Mouse (Mus musculus) neural tube, embryonic 14.5 days (tissue): ENCODE data around the gene Usp32. TPM values are rescaled to one million over a fixed set of nuclear protein-coding genes. Genes with fewer than 3 reads are reported as not detected.

Experiments used
- ATAC-seq: fragments of 200-750 bp; cut with Nextera tagmentation; 2 replicates; pipeline ENCODE4 v1.8.0; 2017; ENCODE audit warnings: low read depth, mild to moderate bottlenecking, moderate TSS enrichment, moderate library complexity
- H3K27ac ChIP-seq: fragments of 300-500 bp; sonication (generic); 2 replicates; pipeline ENCODE4 v1.5.1; 2014; ENCODE audit warnings: low read depth, mild to moderate bottlenecking, control low read depth, low read length, moderate library complexity, mixed read lengths
- H3K27me3 ChIP-seq: fragments of 300-500 bp; sonication (generic); 2 replicates; pipeline ENCODE4 v1.6.1; 2014; ENCODE audit warnings: low read length; ENCODE audit not compliant: control insufficient read depth, insufficient read depth
- H3K36me3 ChIP-seq: fragments of 300-500 bp; sonication (generic); 2 replicates; pipeline ENCODE4 v1.6.1; 2014; ENCODE audit warnings: low read length, mixed read lengths; ENCODE audit not compliant: control insufficient read depth, insufficient read depth
- H3K4me1 ChIP-seq: fragments of 300-500 bp; sonication (generic); 2 replicates; pipeline ENCODE4 v1.6.1; 2014; ENCODE audit warnings: low read length; ENCODE audit not compliant: control insufficient read depth, insufficient read depth
- H3K4me2 ChIP-seq: fragments of 300-500 bp; sonication (generic); 2 replicates; pipeline ENCODE4 v1.6.1; 2014; ENCODE audit warnings: mild to moderate bottlenecking, low read depth, low read length, control low read depth
- H3K4me3 ChIP-seq: fragments of 300-500 bp; sonication (generic); 2 replicates; pipeline ENCODE4 v1.5.1; 2014; ENCODE audit warnings: low read depth, low read length, control low read depth, mixed read lengths
- H3K9ac ChIP-seq: fragments of 300-500 bp; sonication (generic); replicated peaks from 2 replicates; pipeline ENCODE4 v1.6.1; 2014; ENCODE audit warnings: low read depth, mild to moderate bottlenecking, control low read depth, low read length, mixed read lengths
- H3K9me3 ChIP-seq: fragments of 300-500 bp; sonication (generic); 2 replicates; pipeline ENCODE4 v1.6.1; 2016; ENCODE audit warnings: low read length; ENCODE audit not compliant: control insufficient read depth
- WGBS: fragments of 180-500 bp; shearing (Covaris S2); extraction: QIAGEN DNeasy Blood & Tissue Kit; methylation state at CpG from one replicate; pipeline ENCODE4 v1.1.7; 2014; 5-methylcytosine and 5-hydroxymethylcytosine counted together
- polyA plus RNA-seq: library from polyadenylated mRNA; unstranded; fragments of >200 nt; fragmentation: Nextera tagmentation; extraction: Ambion mirVana; gene quantifications from 2 replicates; pipeline ENCODE4 v1.2.1, GENCODE M21; 2014

Usp32 gene
- polyA plus RNA-seq, 1 experiment from 2014 or later: 21.1 TPM

GRCm38 (mm10) chr11:84978113-84978512 lies 161.8 kb downstream of the Usp32 start:
- WGBS: 52% methylated on average over 2 of the region's 2 CpGs
- Histone ChIP-seq H3K27ac (no peak overlapping the region), H3K4me2 (no peak overlapping the region), H3K4me3 (no peak overlapping the region), H3K27me3 (no peaks in the 10 kb centered on the region), H3K9me3 (no peaks in the 10 kb centered on the region), H3K36me3 (no peaks in the 10 kb centered on the region), H3K4me1 (no peaks in the 10 kb centered on the region), H3K9ac (no peak overlapping the region)
- ATAC-seq: no peak

GRCm38 (mm10) chr11:84977385-84977952 lies 162.5 kb downstream of the Usp32 start:
- no peaks in the 10 kb centered on the region for H3K4me1 ChIP-seq
- no peak overlapping the region for H3K4me2 ChIP-seq
- no peak overlapping the region for H3K4me3 ChIP-seq
- no peak for ATAC-seq
- H3K36me3 ChIP-seq: no peaks in the 10 kb centered on the region
- no peaks in the 10 kb centered on the region for H3K9me3 ChIP-seq
- H3K9ac ChIP-seq: no peak overlapping the region
- WGBS: 81% methylated on average over 3 of the region's 3 CpGs
- no peak overlapping the region for H3K27ac ChIP-seq
- no peaks in the 10 kb centered on the region for H3K27me3 ChIP-seq

GRCm38 (mm10) chr11:84976706-84977105 lies 163.3 kb downstream of the Usp32 start:
- no peak for ATAC-seq

DNA sequence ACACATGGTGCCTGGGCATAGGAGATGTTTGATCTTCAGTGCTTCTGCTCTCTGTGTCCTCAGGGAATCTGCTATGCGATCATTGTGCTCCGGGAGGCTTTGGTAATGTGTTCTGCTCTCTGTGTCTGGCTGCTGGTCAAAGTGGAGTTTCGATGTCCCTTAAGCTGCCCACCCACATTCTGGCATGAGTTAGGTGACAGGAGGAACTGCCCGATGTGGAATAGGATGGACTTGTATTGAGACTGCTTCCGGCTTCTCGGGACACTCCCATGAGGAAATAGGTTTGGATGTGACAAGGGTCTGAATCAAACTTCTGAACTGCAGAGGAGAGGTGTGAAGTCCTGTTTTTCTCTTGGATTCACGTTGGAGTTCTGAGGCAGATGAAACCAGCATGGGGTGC lies 165.4 kb downstream of the Usp32 start:
- Histone ChIP-seq H3K36me3 (no peaks in the 10 kb centered on the region), H3K27ac (no peak overlapping the region), H3K4me2 (no peak overlapping the region), H3K4me1 (no peaks in the 10 kb centered on the region), H3K4me3 (no peak overlapping the region), H3K9me3 (no peaks in the 10 kb centered on the region), H3K9ac (no peak overlapping the region), H3K27me3 (no peaks in the 10 kb centered on the region)
- whole genome bisulfite sequencing: 77% methylated on average over 7 of the region's 7 CpGs
- no peak for ATAC-seq

More at GRCm38 (mm10) chr11:84976706-84977105, 163.3 kb downstream of the Usp32 start:
- H3K4me1 ChIP-seq: no peaks in the 10 kb centered on the region
- no peaks in the 10 kb centered on the region for H3K36me3 ChIP-seq
- no peaks in the 10 kb centered on the region for H3K27me3 ChIP-seq
- H3K9me3 ChIP-seq: no peaks in the 10 kb centered on the region
- 82% methylated on average over 3 of the region's 3 CpGs for WGBS
- no peak overlapping the region for H3K4me3 ChIP-seq
- H3K27ac ChIP-seq: no peak overlapping the region
- no peak overlapping the region for H3K9ac ChIP-seq
- no peak overlapping the region for H3K4me2 ChIP-seq

DNA sequence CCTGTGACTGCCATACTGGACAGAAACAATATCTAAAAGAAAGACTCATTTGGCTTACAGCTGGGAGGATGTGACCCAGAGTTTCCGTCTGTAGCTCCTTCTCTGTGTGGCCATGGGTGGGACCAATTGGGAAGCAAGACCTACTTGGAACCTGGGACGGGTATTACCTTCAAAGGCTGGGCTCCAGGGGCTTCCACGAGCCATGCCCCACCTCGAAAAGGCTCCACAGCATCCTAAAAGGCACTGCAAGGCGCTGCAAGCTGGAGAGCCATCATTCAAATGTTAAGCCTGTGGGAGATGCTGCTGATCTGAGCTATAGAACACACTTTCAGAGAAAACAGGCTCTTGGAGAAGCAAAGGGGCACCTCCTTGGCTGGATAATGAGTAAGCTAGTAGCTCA lies 166.3 kb downstream of the Usp32 start:
- no peaks in the 10 kb centered on the region for H3K27me3 ChIP-seq
- no peak overlapping the region for H3K27ac ChIP-seq
- no peaks in the 10 kb centered on the region for H3K36me3 ChIP-seq
- no peaks in the 10 kb centered on the region for H3K9me3 ChIP-seq
- 69% methylated on average over 5 of the region's 5 CpGs for WGBS
- no peak overlapping the region for H3K4me2 ChIP-seq
- no peaks in the 10 kb centered on the region for H3K4me1 ChIP-seq
- no peak overlapping the region for H3K4me3 ChIP-seq
- H3K9ac ChIP-seq: no peak overlapping the region
- ATAC-seq: no peak

GRCm38 (mm10) chr11:84972067-84972466 lies 167.9 kb downstream of the Usp32 start:
- peaks cover 5% of the 10 kb centered on the region; the same call in 1 of the 2 replicates for H3K4me1 ChIP-seq
- H3K27me3 ChIP-seq: no peaks in the 10 kb centered on the region
- no peaks in the 10 kb centered on the region for H3K9me3 ChIP-seq
- no peak overlapping the region for H3K9ac ChIP-seq
- no peak overlapping the region for H3K4me2 ChIP-seq
- no peak for ATAC-seq
- no peak overlapping the region for H3K27ac ChIP-seq
- H3K4me3 ChIP-seq: no peak overlapping the region
- no peaks in the 10 kb centered on the region for H3K36me3 ChIP-seq
- WGBS: 60% methylated on average over 3 of the region's 3 CpGs

DNA sequence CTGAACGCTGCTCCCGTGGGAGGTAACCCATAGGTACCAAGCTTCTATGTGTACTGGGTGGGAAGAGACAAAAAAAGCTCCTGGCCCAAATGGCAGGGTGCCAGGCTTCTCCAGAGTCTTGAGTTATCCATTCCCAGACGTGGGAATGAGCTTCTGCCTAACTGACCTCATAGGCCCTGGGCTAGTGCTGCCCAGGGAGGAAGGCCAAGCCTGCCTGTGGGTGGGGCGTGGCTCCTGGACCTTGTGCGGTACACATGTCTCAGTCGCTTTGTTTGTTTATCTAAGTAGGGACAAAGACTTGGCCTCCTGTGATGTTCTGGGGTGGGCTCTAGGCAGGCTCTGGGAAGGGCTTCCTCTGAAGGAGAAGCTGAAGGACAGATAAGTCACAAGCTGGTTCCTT lies 171.2 kb downstream of the Usp32 start:
- peaks cover 7% of the 10 kb centered on the region; the same call in 1 of the 2 replicates for H3K4me1 ChIP-seq
- H3K36me3 ChIP-seq: no peaks in the 10 kb centered on the region
- no peak overlapping the region for H3K27ac ChIP-seq
- ATAC-seq: no peak
- no peaks in the 10 kb centered on the region for H3K9me3 ChIP-seq
- WGBS: 70% methylated on average over 6 of the region's 6 CpGs
- no peak overlapping the region for H3K9ac ChIP-seq
- H3K27me3 ChIP-seq: no peaks in the 10 kb centered on the region
- no peak overlapping the region for H3K4me2 ChIP-seq
- H3K4me3 ChIP-seq: no peak overlapping the region

GRCm38 (mm10) chr11:84968309-84968708 lies 171.7 kb downstream of the Usp32 start:
- no peaks in the 10 kb centered on the region for H3K36me3 ChIP-seq
- no peak overlapping the region for H3K4me2 ChIP-seq
- WGBS: 72% methylated on average over 4 of the region's 4 CpGs
- no peak for ATAC-seq
- H3K27ac ChIP-seq: no peak overlapping the region
- H3K9me3 ChIP-seq: no peaks in the 10 kb centered on the region
- no peak overlapping the region for H3K4me3 ChIP-seq
- H3K4me1 ChIP-seq: peaks cover 7% of the 10 kb centered on the region; the same call in 1 of the 2 replicates
- H3K9ac ChIP-seq: no peak overlapping the region
- H3K27me3 ChIP-seq: no peaks in the 10 kb centered on the region

- 11% methylated on average over 5 of the region's 5 CpGs for WGBS
Observed at GRCm38 (mm10) chr11:84967113-84967512, 172.8 kb downstream of the Usp32 start.

More at GRCm38 (mm10) chr11:84967113-84967512, 172.8 kb downstream of the Usp32 start:
- ATAC-seq: peak; percentile 46; the same call in 1 of the 2 replicates
- Histone ChIP-seq H3K4me1 (peaks cover 7% of the 10 kb centered on the region; the same call in 1 of the 2 replicates), H3K9me3 (no peaks in the 10 kb centered on the region), H3K4me3 (no peak overlapping the region), H3K27ac (no peak overlapping the region), H3K9ac (no peak overlapping the region), H3K4me2 (no peak overlapping the region), H3K27me3 (no peaks in the 10 kb centered on the region), H3K36me3 (no peaks in the 10 kb centered on the region)
